Mouse (Mus musculus) common myeloid progenitor, adult 5-6 weeks (primary cell): ENCODE data around the gene Ptch1. TPM values are rescaled to one million over a fixed set of nuclear protein-coding genes. Genes with fewer than 3 reads are reported as not detected.

Source experiments
- ATAC-seq: replicated peaks from 2 replicates; pipeline ENCODE4 v1.8.0; 2016; ENCODE audit warnings: low read depth, mild to moderate bottlenecking, moderate TSS enrichment, inconsistent platforms; ENCODE audit not compliant: poor library complexity, severe bottlenecking
- total RNA-seq: library from RNA; stranded (forward); fragments of 200-1000, 187-1606 nt; gene quantifications from 2 replicates; pipeline ENCODE4 v1.2.3, GENCODE M21; 2017

Ptch1 gene
- total RNA-seq, 1 experiment from 2014 or later = 13.8 TPM

DNA sequence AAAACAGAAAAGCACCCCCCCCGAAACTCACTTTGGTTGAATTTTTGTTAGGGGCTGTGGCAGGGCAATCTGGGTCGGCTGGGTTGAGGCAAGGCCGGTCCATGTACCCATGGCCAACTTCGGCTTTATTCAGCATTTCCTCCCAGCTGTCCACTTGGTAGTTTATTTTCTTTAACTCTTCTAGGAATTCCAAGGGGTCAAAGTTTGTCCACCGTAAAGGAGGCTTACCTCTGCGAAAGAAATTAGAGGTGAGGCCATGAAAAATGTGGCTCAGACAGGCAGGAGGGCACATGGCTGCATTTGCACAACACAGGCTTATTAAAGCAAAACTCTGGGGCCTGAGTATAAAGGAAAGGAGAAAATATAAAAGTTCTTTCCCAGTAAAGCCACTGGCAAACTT lies 29.9 kb downstream of the Ptch1 start:
- no peak for ATAC-seq

- no peak for ATAC-seq
These were observed 30.5 kb downstream of the Ptch1 start for GRCm38 (mm10) chr13:63542796-63543384.

DNA sequence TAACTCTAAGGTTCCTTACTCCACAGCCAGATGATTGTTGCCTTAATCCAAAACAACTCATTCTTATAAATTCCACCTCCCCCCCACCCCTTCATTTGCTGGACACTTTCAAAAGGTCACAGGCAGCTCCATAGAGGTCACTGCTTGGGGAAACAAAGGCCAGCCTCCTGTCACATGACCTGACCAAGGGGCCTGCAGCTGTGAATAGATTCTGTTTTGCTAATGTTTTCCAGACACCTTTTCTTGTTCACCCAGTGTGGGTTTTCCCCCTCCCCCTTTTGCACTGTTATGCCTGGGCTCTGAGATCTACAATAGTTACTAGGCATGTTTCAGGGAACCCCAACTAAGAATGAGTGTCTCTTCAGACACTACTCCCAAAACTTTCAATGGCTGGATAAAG lies 31.9 kb downstream of the Ptch1 start:
- ATAC-seq = no peak

DNA sequence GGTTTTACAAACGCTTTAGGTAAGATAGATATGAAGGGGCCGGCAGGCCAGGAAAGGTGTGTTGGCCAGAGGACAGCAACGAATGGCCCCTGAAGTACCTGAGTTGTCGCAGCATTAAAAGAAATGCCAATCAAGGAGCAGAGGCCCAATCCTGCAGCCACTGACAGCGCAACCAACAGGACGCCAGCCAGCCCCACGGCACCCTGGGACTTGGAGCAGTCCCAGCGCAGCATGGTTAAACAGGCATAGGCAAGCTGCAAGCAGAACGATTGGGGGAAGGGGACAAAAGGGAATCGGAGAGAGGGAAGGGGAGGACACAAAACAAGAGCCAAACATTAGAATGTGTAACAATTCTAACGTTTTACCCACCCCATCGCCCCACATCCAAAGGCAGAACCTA lies 32.8 kb downstream of the Ptch1 start:
- ATAC-seq = no peak

DNA sequence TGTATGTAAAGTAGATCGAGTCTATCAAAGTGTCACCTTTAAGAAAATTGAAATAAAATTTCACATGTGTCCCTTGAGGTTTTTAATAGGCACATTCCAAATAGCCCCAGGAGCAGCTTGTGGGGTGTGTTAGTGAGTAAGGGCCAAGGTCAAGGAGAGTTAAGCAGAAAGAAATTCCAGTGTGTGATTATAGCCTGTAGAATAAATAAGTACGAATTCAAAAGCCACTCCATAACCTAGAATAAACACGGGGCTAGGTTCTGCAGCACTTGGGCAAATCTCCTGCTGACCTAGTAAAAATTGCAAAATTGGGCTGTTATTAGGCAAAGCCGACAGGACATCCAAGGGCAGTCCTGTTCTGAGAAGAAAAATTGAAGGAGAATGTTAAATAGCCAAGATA lies 38.4 kb downstream of the Ptch1 start:
- ATAC-seq = no peak

DNA sequence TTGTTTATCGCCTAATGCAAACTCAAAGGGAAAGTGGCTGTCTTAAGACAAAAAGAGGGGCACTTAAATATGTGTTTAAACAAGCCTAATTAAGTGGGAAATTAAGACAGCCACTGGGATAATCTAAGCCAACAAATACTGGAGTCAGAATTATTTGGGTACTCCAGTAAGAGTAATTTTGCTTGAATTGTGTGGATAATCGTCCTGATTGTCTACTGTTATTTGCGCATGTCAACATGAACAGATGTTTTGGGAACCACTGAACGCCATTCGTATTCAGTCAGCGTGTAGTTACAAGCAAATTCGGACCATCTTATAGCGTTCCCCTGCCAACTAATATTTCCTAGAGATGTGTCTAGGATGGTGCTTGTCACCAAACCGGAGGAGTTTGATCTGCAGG lies 42.5 kb downstream of the Ptch1 start:
- ATAC-seq = no peak

DNA sequence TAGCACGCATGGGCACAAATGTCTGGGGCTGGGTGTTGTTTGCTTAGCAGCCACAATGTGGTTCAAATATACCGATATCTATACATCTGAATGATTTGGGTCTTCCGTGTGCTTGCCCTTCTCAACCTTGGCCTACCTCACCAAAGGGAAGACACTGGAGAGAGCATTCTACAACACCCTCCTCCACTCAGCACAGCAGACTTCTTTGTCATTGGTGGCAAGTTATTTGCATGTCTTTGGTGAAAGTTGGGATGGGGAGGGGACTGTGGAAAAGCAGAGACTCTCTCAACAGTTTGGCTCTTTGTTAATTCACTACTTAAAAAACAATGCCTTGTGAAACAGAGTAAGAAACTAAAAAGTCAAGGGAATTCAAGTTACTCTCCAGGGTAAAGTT lies 43.0 kb downstream of the Ptch1 start:
- ATAC-seq = no peak

DNA sequence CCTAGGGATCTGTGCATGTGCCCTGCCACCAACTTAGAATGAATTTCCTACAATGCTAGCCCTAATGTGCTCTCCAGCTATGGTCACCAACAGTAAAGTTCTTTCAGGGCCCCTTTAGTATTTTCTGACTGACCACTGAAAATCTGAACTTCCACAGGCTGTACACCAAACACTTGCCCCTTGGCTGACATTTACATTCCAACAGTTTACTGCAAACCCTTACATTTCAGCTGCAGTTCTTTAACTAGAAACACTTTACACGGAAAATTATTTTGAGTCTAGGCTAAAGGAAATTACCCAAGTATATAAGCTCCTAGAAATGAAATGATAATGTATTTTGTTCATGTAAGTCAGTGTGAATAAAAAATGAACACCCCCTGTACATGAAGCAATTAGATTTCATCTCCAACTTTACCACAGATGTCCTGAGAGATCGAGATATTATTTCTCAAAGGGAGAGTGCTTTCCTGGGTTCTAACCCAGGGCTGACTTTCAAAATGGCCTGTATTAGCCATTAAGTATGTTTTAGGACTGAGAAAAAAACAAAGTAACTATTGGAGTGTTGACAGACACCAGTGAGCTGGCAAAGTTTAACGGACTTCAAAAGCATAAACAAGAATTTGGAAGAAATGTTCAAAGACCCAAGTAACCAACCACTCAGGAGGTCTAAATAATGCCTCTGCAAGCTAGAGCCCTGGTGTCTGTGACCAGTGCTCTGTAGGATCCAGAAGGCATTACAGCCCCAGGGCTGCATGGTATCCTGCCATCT lies 43.6 kb downstream of the Ptch1 start:
- no peak for ATAC-seq

DNA sequence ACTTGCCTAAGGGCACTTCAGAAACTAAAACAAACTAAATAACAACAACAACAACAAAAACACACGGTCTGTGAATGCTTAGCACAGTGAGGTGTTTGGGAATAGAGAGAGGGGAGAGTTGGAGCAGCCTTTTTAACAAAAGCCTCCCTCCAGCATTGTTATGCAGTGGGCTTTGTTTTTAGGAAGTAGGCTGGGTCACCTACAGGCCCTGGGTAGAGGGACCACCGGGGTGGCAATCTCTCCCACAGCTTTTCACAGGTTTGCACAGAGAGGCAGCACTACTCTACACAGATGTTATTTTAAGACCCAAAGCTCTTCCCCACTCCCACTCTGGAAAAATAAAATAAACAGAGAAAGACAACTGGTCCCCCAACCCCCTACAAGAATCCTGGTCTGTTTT lies 44.5 kb downstream of the Ptch1 start:
- no peak for ATAC-seq

DNA sequence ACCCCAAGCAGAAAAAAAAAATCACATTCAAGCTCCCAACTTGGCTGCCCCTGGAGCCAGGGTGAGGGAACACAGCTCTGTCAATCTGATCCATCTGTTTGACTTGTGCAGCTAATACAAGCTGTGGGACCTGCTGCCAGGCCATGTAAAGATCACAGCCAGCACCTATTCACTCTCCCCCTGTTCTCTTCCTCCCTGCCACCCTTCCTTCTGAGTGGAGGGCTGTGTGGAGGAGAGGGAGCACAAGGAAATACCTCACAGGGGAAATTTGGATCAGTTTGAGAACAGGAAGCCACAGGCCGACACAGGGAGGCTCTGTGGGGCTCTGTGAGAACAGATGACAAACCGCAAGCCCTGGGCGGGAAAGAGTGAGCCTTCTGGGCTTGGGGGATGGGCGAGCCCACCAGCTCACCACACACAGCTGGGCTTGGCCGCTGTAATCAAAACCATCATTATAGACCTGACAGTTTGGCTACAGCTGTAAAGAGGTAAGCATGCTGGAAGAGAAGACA lies 45.2 kb downstream of the Ptch1 start:
- peak; percentile 96 for ATAC-seq

DNA sequence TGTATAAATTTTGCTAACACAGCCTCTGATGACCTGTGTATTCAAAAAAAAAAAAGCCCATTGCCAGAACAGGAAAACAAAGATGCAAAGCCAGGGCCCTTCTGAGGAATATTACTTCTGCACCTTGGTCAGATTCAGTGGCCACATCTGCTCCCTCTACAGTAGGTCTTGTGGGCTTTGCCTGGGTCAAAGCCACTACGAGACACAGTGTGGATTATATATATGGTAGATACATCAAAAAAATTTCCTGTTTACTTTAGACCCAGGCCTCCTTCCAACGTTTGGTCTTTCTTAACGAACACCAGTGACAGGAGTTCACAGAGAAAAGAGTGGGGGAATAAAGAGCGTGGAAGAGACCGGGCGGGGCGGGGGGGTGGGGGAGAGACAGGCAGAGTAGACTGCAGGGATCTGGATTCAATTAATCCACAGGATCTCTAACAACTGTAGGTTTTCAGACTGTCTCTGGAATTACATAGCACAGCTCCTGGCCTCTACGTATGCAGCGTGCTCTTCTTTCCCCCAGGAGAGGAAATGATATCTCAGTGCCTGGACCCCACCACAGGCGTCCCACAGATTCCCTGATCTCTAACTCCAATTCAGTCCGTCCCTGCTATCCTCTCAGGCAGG lies 47.7 kb downstream of the Ptch1 start:
- ATAC-seq = no peak

GRCm38 (mm10) chr13:63524608-63525570 lies 48.5 kb downstream of the Ptch1 start:
- no peak for ATAC-seq

DNA sequence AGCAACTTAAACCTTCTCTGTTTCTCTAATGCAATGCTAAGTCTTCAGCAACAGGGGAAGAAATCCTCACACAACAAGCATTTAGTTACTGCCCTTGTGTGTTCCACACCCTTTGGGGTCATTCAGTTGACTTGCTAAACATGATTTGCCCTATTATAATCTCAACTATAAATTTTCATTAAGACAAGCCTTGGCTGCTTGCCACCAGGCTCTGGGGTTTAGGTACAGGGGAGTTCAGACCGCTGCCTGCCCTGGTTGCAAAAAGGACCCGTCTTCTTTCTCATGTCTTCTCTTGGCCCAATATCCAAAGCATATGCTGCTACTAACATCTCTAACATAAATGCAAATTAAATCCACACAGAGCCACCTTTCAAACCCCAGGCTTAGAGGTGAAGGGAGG lies 49.3 kb downstream of the Ptch1 start:
- ATAC-seq = no peak

GRCm38 (mm10) chr13:63522832-63523231 lies 50.6 kb downstream of the Ptch1 start:
- no peak for ATAC-seq

GRCm38 (mm10) chr13:63520110-63520509 lies 53.3 kb downstream of the Ptch1 start:
- no peak for ATAC-seq

DNA sequence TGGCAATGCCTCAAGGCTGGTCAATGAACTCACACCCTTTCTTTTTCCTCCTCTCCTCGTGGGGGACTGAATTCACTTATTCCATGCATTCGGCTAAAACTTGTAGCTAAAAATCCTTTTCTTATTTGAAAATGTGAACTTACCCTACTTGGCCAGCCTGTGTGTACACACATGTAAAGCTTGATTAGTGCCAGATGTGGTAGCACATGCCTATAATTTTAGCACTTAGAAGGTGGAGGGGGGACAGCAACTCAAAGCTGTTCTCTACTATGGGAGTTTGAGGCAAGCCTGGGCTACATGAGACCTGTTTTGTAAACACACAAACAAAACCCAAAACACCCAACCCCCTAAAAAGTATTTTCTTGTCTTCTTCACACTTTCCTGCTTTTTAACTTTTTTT lies 56.9 kb downstream of the Ptch1 start:
- ATAC-seq = no peak

GRCm38 (mm10) chr13:63515542-63515941 lies 57.9 kb downstream of the Ptch1 start:
- no peak for ATAC-seq

DNA sequence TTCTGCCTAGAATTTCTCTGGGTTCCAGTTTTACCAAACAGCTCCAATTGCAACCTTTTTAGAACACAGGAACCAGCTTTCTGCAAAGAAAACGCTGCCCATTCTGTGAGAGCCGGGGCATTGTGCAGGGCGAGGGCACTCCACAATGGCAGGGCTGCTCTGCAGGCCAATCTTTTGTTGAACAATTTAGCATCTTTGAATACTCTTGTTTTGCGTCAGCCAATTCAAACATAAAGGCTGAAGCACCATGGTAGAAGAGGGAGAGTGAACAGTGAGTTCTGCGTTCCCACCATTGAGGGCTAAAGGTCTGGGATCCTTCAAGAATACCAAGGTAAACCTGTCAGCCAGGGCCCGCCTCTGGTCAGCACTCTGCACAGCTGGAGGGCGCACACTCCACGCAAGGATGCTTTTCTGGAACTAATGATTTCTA lies 58.5 kb downstream of the Ptch1 start:
- ATAC-seq = no peak

DNA sequence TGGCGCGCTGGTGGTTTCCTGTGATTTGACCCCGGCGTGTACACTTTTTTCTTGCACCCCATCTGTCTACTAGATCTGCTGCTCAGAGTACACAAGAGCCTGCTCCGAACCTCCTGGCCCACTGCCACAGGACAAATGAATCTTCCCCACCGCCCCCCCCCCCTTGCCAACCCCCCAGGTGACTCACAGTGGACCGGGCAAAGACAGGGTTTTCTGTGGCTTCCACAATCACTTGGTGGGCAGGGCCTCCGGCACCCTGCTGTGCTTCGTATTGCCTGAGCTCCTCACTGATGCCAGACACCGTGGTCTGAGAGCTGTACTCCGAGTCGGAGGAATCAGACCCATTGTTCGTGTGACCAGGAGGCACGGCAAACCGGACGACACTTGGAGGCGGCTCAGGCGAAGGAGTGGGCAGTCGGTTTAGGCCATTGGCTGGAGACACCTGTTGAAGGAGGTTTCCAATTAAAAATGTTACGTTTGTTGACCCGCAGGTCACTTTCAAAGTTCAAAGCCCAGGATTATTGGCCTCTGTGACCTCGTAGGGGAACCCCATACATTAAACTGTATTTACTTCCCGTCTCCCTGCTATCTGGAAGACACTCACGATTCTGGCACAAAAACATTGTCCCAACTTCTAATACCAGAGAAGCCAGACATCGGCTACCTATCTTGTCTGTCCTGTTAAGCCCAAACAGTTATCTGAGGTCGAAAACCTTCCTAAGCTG lies 59.9 kb downstream of the Ptch1 start:
- no peak for ATAC-seq

- ATAC-seq = no peak
These were observed 61.0 kb downstream of the Ptch1 start for GRCm38 (mm10) chr13:63512411-63512810.
